Mouse (Mus musculus) embryonic fibroblast, embryonic 13.5 days (primary cell): Measurements from ENCODE around the gene Mgst3.

Experiments
- CTCF ChIP-seq: IDR thresholded peaks from 2 replicates; pipeline ENCODE4 v1.5.1; 2011; ENCODE audit warnings: mild to moderate bottlenecking, control low read depth, low read length, moderate library complexity, borderline replicate concordance; ENCODE audit not compliant: insufficient read depth
- POLR2A ChIP-seq: IDR thresholded peaks from 2 replicates; pipeline ENCODE4 v1.6.1; 2011; ENCODE audit warnings: low read depth, mild to moderate bottlenecking, control low read depth, low read length, moderate library complexity

DNA sequence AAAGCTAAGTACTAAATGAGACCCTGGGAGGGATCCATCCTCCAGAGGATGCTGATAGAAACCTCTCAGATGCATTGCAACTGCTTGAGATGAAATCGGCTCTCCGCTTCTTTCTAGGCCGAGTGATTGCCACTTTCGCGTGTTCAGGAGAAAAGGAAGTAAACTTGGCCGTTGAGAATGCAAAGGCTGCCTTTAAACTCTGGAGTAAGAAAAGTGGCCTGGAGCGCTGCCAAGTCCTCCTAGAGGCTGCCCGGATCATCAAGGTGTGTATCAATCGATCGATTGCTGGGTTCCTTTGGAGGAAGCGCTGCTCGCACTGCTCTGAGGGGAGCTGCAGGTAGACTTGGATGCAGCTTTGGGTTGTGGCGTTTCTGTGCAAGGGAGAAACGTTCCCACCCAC is 41.2 kb downstream of the Mgst3 start:
- no peak for TF ChIP-seq POLR2A
- no peak for TF ChIP-seq CTCF
